Mouse (Mus musculus): ENCODE results near the gene Gm28360. TPM values are rescaled to one million over a fixed set of nuclear protein-coding genes. Genes with fewer than 3 reads are reported as not detected.
"Not testable (repeated sequence)": the region's sequence is repeated elsewhere in the genome, so short reads cannot be mapped to it uniquely, and the experiment has no call there.

Gm28360 gene
- polyA plus RNA-seq (2014; fragmentation: Nextera tagmentation; extraction: Ambion mirVana), result not detected in 2 replicates

DNA sequence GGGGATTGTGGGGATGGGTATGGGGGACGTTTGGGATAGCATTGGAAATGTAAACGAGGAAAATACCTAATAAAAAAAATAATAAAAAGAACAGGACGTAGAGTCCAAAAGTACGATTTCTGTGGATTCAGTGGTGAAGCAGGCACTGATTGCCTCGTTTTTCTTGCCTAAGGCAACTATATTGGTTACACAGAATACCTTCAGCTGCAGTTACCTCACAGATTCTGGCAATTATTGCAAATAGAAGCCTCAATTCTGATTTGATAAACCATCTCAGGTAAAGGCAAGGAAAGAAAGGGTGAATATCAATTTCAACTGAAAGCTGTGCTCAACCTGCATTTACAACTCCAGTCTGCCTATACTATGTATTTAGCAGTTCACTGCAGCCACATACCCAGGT, at the start of gene Gm28360:
TSS of gene Gm28360 (plus strand) at position 301 of the 400 bp plus-strand sequence.
- not testable (repeated sequence) for H3K27ac ChIP-seq (ENCODE audit: low read depth); DNase-seq; H3K4me3 ChIP-seq (ENCODE audit: low read depth, low read length); ATAC-seq (ENCODE audit: insufficient read depth); H3K36me3 ChIP-seq (ENCODE audit: insufficient read depth); H3K9me3 ChIP-seq (ENCODE audit: low read depth, low read length); H3K9ac ChIP-seq; H3K27me3 ChIP-seq (ENCODE audit: insufficient read depth, low read length); H3K4me2 ChIP-seq; H3K4me1 ChIP-seq (ENCODE audit: insufficient read depth)
- 65% methylated on average over 5 of the region's 5 CpGs for WGBS

DNA sequence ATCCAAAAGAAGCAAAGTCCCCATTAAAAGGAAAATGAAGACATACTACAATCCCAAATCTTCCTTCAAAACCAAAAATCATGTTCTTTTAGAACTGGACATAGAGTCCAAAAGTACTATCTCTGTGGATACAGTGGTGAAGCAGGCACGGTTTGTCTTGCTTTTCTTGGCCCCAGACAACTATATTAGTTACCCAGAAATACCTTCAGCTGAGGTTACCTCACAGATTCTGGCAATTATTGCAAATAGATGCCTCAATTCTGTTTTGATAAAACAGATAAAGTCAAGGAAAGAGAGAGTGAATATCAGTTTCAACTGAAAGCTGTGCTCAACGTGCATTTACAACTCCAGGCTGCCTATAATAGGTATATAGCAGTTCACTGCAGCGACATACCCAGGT, 49.0 kb upstream of the Gm28360 start, which contains the start of gene B020011L13Rik:
TSS of gene B020011L13Rik (plus strand) at position 301 of the 400 bp plus-strand sequence.
- not testable (repeated sequence) for H3K4me1 ChIP-seq (ENCODE audit: insufficient read depth); H3K4me2 ChIP-seq; H3K27ac ChIP-seq (ENCODE audit: low read depth); DNase-seq; H3K4me3 ChIP-seq (ENCODE audit: low read depth, low read length); ATAC-seq (ENCODE audit: insufficient read depth); H3K9me3 ChIP-seq (ENCODE audit: low read depth, low read length); H3K9ac ChIP-seq; H3K36me3 ChIP-seq (ENCODE audit: insufficient read depth); H3K27me3 ChIP-seq (ENCODE audit: insufficient read depth, low read length)
- 62% methylated on average over 3 of the region's 3 CpGs for WGBS

DNA sequence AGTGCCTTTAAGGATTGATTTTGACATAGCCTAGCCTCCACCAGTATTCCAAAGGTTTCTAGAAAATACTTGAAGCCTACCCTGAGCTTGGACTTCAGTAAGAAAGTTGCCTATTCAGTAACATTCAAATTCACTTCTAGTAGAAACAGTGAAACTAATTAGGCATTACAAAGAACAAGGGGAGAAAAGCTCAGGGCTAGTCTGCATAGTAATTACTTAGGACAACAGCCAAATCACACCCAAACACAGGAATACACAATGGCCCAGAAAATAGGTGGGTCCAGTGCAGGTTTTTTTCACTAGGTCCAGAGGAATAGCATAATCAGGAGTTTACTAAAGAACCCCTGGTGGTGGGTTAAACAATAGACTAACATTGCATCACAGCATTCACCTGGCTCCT, 13.6 kb upstream of the Gm28360 start:
- not testable (repeated sequence) for H3K9me3 ChIP-seq (ENCODE audit: low read depth, low read length); H3K4me2 ChIP-seq; H3K4me3 ChIP-seq (ENCODE audit: low read depth, low read length); H3K36me3 ChIP-seq (ENCODE audit: insufficient read depth); ATAC-seq (ENCODE audit: insufficient read depth); H3K4me1 ChIP-seq (ENCODE audit: insufficient read depth); DNase-seq; H3K9ac ChIP-seq; H3K27ac ChIP-seq (ENCODE audit: low read depth); H3K27me3 ChIP-seq (ENCODE audit: insufficient read depth, low read length)

DNA sequence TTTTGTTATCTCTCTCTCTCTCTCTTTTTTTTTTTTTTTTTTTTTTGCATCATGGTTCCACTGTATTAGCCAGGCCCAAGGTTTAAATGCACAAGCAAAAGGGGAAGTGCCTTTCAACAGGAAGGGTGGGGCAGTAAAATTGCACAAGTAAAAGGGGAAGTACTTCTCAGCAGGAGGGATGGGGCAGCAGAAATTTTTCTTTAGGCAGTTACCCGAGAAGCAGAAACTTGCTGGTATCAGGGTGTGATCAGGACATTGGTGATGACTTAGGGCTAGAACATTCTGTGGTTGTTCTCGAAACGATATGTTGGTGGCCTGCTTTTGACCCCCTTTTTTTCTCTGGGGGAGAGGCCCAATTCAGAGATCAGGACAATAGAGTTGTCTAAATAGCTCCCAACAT, 21.8 kb downstream of the Gm28360 start:
- not testable (repeated sequence) for H3K4me2 ChIP-seq; H3K9ac ChIP-seq; ATAC-seq (ENCODE audit: insufficient read depth); H3K27ac ChIP-seq (ENCODE audit: low read depth); H3K27me3 ChIP-seq (ENCODE audit: insufficient read depth, low read length); DNase-seq; H3K4me3 ChIP-seq (ENCODE audit: low read depth, low read length); H3K36me3 ChIP-seq (ENCODE audit: insufficient read depth); H3K4me1 ChIP-seq (ENCODE audit: insufficient read depth); H3K9me3 ChIP-seq (ENCODE audit: low read depth, low read length)
- WGBS, result 85% methylated on average over 3 of the region's 3 CpGs

Other genes starting within 250 kb of the Gm28360 start
- gene Gm28363, start 132.9 kb upstream of the Gm28360 start, polyA plus RNA-seq (2014; fragmentation: Nextera tagmentation; extraction: Ambion mirVana), result not detected in 2 replicates
- not detected in 2 replicates for gene B020011L13Rik, start 48.9 kb upstream of the Gm28360 start, polyA plus RNA-seq (2014; fragmentation: Nextera tagmentation; extraction: Ambion mirVana)
- gene Gm28168, start 97.9 kb downstream of the Gm28360 start, polyA plus RNA-seq (2014; fragmentation: Nextera tagmentation; extraction: Ambion mirVana), result not detected in 2 replicates
- gene Gm7145, start 135.9 kb downstream of the Gm28360 start, polyA plus RNA-seq (2014; fragmentation: Nextera tagmentation; extraction: Ambion mirVana), result not detected in 2 replicates